Mouse (Mus musculus): ENCODE results near the gene Hoxc9.
A peak's percentile ranks its signal among the peaks of the same experiment; 100 is the strongest.

The Hoxc9 gene

GRCm38 (mm10) chr15:103021544-103021943 lies 45.3 kb downstream of the Hoxc9 start:
- Histone ChIP-seq H3K36me3 (ENCODE audit: insufficient read depth, low read length) (no peaks in the 10 kb centered on the region), H3K9me3 (ENCODE audit: low read length) (peaks cover 9% of the 10 kb centered on the region), H3K4me3 (replicated peaks; ENCODE audit: low read length) (no peak overlapping the region), H3K27me3 (ENCODE audit: insufficient read depth, low read length) (peaks cover 97% of the 10 kb centered on the region), H3K4me1 (replicated peaks; ENCODE audit: low read depth, low read length) (peaks cover 7% of the 10 kb centered on the region)
- TF ChIP-seq POU5F1 (IDR thresholded peaks at IDR 0.05; ENCODE audit: borderline replicate concordance, low read length) = no peak
- no peak for TF ChIP-seq NANOG (IDR thresholded peaks at IDR 0.05; ENCODE audit: borderline replicate concordance, low read length)
- TF ChIP-seq CTCF (conservative IDR thresholded peaks at IDR 0.05; ENCODE audit: low read length) = no peak

DNA sequence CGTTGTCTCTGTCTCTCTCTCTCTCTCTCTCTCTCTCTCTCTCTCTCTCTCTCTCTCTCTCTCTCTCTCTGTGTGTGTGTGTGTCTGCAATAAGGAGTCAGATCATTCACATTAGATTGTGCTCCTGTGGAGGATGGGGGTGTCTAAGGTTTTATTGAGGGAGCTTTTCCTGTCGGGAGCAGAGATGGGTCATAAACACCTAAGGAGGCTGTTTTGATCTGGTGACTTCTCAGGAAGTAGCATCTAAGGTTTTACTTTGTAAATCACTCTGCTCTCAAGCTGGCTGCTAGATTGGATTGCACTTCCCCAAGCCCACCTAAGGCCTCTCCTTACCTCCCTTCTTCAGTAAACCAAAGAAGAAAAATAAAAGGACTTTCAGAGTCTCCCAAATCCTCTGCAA lies 47.9 kb downstream of the Hoxc9 start:
- Histone ChIP-seq H3K4me3 (replicated peaks; ENCODE audit: low read length) (no peak overlapping the region), H3K27me3 (ENCODE audit: insufficient read depth, low read length) (peaks cover 97% of the 10 kb centered on the region), H3K36me3 (ENCODE audit: insufficient read depth, low read length) (no peaks in the 10 kb centered on the region), H3K4me1 (replicated peaks; ENCODE audit: low read depth, low read length) (peaks cover 23% of the 10 kb centered on the region), H3K9me3 (ENCODE audit: low read length) (peaks cover 9% of the 10 kb centered on the region)
- no peak for TF ChIP-seq POU5F1 (IDR thresholded peaks at IDR 0.05; ENCODE audit: borderline replicate concordance, low read length)
- no peak for TF ChIP-seq CTCF (conservative IDR thresholded peaks at IDR 0.05; ENCODE audit: low read length)
- no peak for TF ChIP-seq NANOG (IDR thresholded peaks at IDR 0.05; ENCODE audit: borderline replicate concordance, low read length)

DNA sequence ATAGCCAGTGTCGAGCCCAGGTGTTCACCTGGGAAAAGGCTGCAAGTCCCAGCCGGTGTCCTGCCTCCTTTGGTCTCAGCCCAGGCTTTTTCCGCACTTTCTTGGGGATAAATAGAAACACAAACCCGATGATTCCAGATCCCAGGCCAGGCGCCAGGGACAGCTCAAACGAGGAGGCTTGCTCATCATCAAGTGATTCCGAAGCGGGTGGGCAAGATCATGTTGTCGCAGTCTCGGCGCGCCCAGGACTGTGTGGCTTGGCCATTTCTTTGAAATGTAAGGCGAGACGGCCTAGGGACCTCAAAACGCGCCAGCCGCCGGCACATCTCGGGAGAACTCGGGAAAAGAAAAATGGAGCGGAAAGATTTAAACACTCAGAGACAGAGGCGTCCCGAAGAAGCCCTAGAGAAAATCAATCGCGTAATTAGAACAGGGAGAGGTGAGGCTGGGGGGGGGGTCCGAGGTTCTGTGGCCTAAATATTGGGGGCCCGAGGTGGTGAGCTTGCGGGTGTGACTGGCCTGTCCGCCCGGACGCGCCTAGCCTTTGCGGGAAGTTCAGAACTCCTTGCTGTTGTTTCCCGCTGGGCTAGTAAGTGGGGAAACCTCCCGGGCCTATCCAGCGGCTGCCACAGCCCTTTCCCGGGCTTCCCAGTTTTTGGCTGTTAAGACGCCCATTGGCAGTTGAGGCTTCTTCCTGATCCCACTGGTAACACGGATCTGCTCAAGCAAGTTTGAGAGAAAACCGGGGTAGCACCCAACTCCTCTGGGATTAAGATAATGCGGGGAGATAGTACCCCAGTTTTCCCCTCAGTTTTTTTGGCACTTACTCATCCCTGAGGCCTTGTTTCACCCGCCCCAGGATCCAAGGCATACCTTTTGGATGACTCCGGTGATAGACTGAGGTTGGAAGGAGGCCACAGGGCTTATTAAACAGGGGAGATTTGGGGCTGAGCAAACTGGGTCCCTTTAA lies 51.3 kb downstream of the Hoxc9 start:
- H3K9me3 ChIP-seq (ENCODE audit: low read length) = peaks cover 4% of the 10 kb centered on the region
- no peaks in the 10 kb centered on the region for H3K36me3 ChIP-seq (ENCODE audit: insufficient read depth, low read length)
- no peak for TF ChIP-seq POU5F1 (IDR thresholded peaks at IDR 0.05; ENCODE audit: borderline replicate concordance, low read length)
- TF ChIP-seq NANOG (IDR thresholded peaks at IDR 0.05; ENCODE audit: borderline replicate concordance, low read length) = no peak
- no peak for TF ChIP-seq CTCF (conservative IDR thresholded peaks at IDR 0.05; ENCODE audit: low read length)
- H3K27me3 ChIP-seq (ENCODE audit: insufficient read depth, low read length) = peaks cover 92% of the 10 kb centered on the region
- peaks cover 23% of the 10 kb centered on the region for H3K4me1 ChIP-seq (replicated peaks; ENCODE audit: low read depth, low read length)
- peak overlapping the region; percentile 43 for H3K4me3 ChIP-seq (replicated peaks; ENCODE audit: low read length)

- Histone ChIP-seq H3K9me3 (ENCODE audit: low read length) (no peaks in the 10 kb centered on the region), H3K27me3 (ENCODE audit: insufficient read depth, low read length) (peaks cover 90% of the 10 kb centered on the region), H3K4me3 (replicated peaks; ENCODE audit: low read length) (no peak overlapping the region), H3K4me1 (replicated peaks; ENCODE audit: low read depth, low read length) (peaks cover 27% of the 10 kb centered on the region), H3K36me3 (ENCODE audit: insufficient read depth, low read length) (no peaks in the 10 kb centered on the region)
- TF ChIP-seq POU5F1 (IDR thresholded peaks at IDR 0.05; ENCODE audit: borderline replicate concordance, low read length) (no peak), CTCF (conservative IDR thresholded peaks at IDR 0.05; ENCODE audit: low read length) (no peak), NANOG (IDR thresholded peaks at IDR 0.05; ENCODE audit: borderline replicate concordance, low read length) (no peak)
These were observed 52.8 kb downstream of the Hoxc9 start for GRCm38 (mm10) chr15:103028916-103029512.

DNA sequence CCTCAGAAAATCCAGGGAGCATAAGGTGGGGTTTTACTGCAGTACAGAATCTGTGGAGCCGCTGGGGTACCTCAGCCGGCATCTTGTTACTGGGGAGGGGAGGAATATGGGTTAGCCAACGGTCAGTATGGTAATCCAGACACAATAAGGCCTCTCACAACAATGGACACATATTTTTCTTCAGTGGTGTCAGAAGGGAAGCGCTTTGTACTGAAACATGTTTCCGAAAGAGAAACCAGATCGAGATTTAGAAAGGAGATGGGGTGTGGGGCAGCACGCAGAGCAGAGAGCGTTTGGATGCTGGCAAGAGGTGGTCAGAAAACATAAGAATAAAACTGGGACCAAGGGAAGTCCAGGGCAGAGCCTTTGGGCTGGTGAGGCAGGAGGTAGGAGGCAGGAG lies 53.9 kb downstream of the Hoxc9 start:
- Histone ChIP-seq H3K27me3 (ENCODE audit: insufficient read depth, low read length) (peaks cover 90% of the 10 kb centered on the region), H3K4me1 (replicated peaks; ENCODE audit: low read depth, low read length) (peaks cover 38% of the 10 kb centered on the region), H3K9me3 (ENCODE audit: low read length) (no peaks in the 10 kb centered on the region), H3K4me3 (replicated peaks; ENCODE audit: low read length) (no peak overlapping the region), H3K36me3 (ENCODE audit: insufficient read depth, low read length) (no peaks in the 10 kb centered on the region)
- no peak for TF ChIP-seq NANOG (IDR thresholded peaks at IDR 0.05; ENCODE audit: borderline replicate concordance, low read length)
- TF ChIP-seq POU5F1 (IDR thresholded peaks at IDR 0.05; ENCODE audit: borderline replicate concordance, low read length) = no peak
- no peak for TF ChIP-seq CTCF (conservative IDR thresholded peaks at IDR 0.05; ENCODE audit: low read length)

- H3K27me3 ChIP-seq (ENCODE audit: insufficient read depth, low read length) = peaks cover 91% of the 10 kb centered on the region
- TF ChIP-seq POU5F1 (IDR thresholded peaks at IDR 0.05; ENCODE audit: borderline replicate concordance, low read length) (no peak), CTCF (conservative IDR thresholded peaks at IDR 0.05; ENCODE audit: low read length) (no peak), NANOG (IDR thresholded peaks at IDR 0.05; ENCODE audit: borderline replicate concordance, low read length) (no peak)
- no peak overlapping the region for H3K4me3 ChIP-seq (replicated peaks; ENCODE audit: low read length)
- no peaks in the 10 kb centered on the region for H3K9me3 ChIP-seq (ENCODE audit: low read length)
- no peaks in the 10 kb centered on the region for H3K36me3 ChIP-seq (ENCODE audit: insufficient read depth, low read length)
- peaks cover 34% of the 10 kb centered on the region for H3K4me1 ChIP-seq (replicated peaks; ENCODE audit: low read depth, low read length)
These were observed 55.9 kb downstream of the Hoxc9 start for GRCm38 (mm10) chr15:103032167-103032566.

DNA sequence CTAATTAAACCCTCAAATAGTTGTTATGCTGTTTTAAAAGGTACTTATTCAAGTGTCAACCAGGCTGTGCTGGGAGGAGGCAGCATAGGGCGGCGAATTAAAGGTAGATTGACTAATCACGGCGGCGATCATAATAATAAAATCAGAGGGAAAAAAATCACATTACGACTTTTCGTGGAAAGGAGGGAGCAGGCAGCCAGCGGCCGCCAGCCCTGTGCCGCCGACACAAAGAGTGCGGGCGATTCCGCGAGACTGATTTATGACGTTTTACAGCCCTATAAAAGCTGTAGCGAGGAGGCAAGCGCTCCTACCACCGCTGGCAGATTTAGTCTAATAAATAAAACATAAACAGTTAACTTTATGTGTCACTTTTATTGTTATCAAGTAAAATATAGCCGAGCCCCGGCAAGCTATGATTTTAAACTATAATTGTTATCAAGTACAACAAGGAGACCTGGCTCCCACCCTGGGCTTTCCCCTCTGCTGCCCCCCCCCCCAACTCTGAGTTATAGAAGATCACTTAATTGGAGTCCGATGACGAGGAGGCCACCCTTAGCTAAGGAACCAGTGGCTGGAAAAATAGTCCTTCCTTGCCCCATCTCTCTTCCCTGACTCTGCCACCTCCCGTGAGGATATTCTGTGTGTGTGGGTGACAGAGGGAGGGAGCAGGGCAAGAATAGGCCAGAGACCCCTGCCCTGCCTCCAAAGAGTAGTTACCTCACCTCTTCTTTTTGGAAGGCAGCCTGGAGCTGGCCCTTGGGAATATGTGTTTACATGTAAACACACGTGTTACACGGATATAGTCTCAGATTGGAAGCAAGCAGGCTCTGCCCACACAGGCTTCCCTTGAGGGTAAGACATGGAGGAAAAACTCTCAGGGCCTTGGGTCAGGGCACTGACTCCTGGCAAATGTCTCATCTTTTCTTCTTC lies 56.7 kb downstream of the Hoxc9 start:
- Histone ChIP-seq H3K27me3 (ENCODE audit: insufficient read depth, low read length) (peaks cover 91% of the 10 kb centered on the region), H3K36me3 (ENCODE audit: insufficient read depth, low read length) (no peaks in the 10 kb centered on the region), H3K4me1 (replicated peaks; ENCODE audit: low read depth, low read length) (peaks cover 27% of the 10 kb centered on the region), H3K4me3 (replicated peaks; ENCODE audit: low read length) (no peak overlapping the region), H3K9me3 (ENCODE audit: low read length) (no peaks in the 10 kb centered on the region)
- TF ChIP-seq CTCF (conservative IDR thresholded peaks at IDR 0.05; ENCODE audit: low read length) (no peak), NANOG (IDR thresholded peaks at IDR 0.05; ENCODE audit: borderline replicate concordance, low read length) (no peak), POU5F1 (IDR thresholded peaks at IDR 0.05; ENCODE audit: borderline replicate concordance, low read length) (no peak)

All from E14TG2a.4 (cell line).